Mouse (Mus musculus): Measurements from ENCODE around the gene Ccdc85c. TPM values are rescaled to one million over a fixed set of nuclear protein-coding genes. Genes with fewer than 3 reads are reported as not detected.

Ccdc85c gene
- polyA plus RNA-seq, 2 experiments = 6.1 to 9.9 TPM

GRCm38 (mm10) chr12:108242243-108242745, 32.9 kb downstream of the Ccdc85c start:
- Histone ChIP-seq H3K4me3 (replicated peaks; ENCODE audit: low read length) (no peak overlapping the region), H3K36me3 (ENCODE audit: control insufficient read depth, insufficient read depth, low read length) (no peaks in the 10 kb centered on the region), H3K27ac (replicated peaks; ENCODE audit: low read depth, low read length) (no peak overlapping the region), H3K9ac (ENCODE audit: low read depth, low read length, severe bottlenecking) (no peak overlapping the region), H3K9me3 (ENCODE audit: control insufficient read depth, low read length) (no peaks in the 10 kb centered on the region), H3K4me2 (replicated peaks; ENCODE audit: low read depth, low read length, severe bottlenecking) (no peak overlapping the region), H3K27me3 (ENCODE audit: control insufficient read depth, insufficient read depth, low read length) (no peaks in the 10 kb centered on the region), H3K4me1 (ENCODE audit: control insufficient read depth, insufficient read depth, low read length) (peaks cover 42% of the 10 kb centered on the region)
- WGBS = 83% methylated on average over 20 of the region's 20 CpGs
- TF ChIP-seq POLR2A (IDR thresholded peaks at IDR 0.05; ENCODE audit: borderline replicate concordance, extremely low read depth, insufficient read depth, insufficient read length) = no peak
- no peak for DNase-seq (ENCODE audit: low spot score)
- ATAC-seq (ENCODE audit: low FRiP score, low read depth) = no peak

DNA sequence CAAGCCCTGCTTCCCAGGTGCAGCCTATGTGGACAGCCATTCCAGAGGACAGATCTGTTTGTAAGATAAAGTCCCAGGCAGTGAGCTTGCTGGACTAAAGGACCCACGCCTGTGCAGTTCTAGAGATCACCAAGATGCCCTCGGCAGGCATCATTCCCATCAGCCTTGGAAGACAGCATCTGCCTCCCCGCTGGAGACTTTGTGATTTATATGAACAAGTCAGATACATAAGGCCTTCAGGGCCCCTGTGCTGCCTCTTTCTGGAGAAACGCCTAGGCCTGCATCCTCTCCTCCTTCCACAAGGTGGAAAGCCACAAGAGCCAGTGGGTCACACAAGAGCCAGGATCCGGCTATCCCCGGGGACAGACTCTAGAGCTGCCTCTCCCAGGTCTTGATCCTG, 33.6 kb downstream of the Ccdc85c start:
- Histone ChIP-seq H3K4me1 (ENCODE audit: control insufficient read depth, insufficient read depth, low read length) (peaks cover 41% of the 10 kb centered on the region), H3K9ac (ENCODE audit: low read depth, low read length, severe bottlenecking) (no peak overlapping the region)

DNA sequence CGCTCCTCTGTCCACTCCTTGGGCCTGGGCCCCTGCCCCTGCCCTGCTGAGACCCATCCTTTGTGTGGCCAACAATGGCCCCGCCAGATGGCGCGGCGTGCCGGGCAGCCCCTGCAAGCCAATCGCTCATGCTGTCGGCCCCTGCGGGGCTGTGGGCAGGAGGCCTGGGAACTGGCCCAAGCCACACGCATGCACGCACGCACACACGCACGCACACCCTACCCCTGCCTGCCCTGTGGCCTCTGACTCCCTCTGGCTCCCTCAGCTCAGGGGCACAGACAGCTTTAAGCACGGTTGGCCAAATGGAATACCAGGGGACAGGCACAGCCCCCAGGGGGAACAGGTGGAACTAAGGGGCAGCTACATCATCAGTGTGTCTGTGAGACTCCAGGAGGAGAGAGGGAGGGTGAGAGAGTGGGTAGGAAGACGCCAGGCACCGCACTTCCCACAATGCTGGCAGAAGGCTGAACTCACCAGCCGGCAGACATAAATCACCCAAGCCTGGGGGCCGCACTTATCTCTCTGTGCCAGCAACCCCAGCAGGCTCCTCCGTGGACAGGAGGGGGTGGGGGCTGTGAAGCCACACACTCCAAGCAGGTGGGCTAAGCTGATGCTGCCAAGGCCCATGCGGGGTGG, 34.2 kb downstream of the Ccdc85c start:
- TF ChIP-seq POLR2A (IDR thresholded peaks at IDR 0.05; ENCODE audit: borderline replicate concordance, extremely low read depth, insufficient read depth, insufficient read length) = no peak
- H3K4me3 ChIP-seq (replicated peaks; ENCODE audit: low read length) = no peak overlapping the region
- no peak for ATAC-seq (ENCODE audit: low FRiP score, low read depth)

More for the DNA sequence above, 33.6 kb downstream of the Ccdc85c start:
- no peak overlapping the region for H3K4me2 ChIP-seq (replicated peaks; ENCODE audit: low read depth, low read length, severe bottlenecking)
- H3K27me3 ChIP-seq (ENCODE audit: control insufficient read depth, insufficient read depth, low read length) = no peaks in the 10 kb centered on the region
- H3K36me3 ChIP-seq (ENCODE audit: control insufficient read depth, insufficient read depth, low read length) = no peaks in the 10 kb centered on the region
- WGBS = 52% methylated on average over 6 of the region's 6 CpGs
- H3K9me3 ChIP-seq (ENCODE audit: control insufficient read depth, low read length) = no peaks in the 10 kb centered on the region
- no peak for DNase-seq (ENCODE audit: low spot score)
- H3K4me3 ChIP-seq (replicated peaks; ENCODE audit: low read length) = no peak overlapping the region
- TF ChIP-seq POLR2A (IDR thresholded peaks at IDR 0.05; ENCODE audit: borderline replicate concordance, extremely low read depth, insufficient read depth, insufficient read length) = no peak
- H3K27ac ChIP-seq (replicated peaks; ENCODE audit: low read depth, low read length) = no peak overlapping the region
- ATAC-seq (ENCODE audit: low FRiP score, low read depth) = no peak

GRCm38 (mm10) chr12:108240401-108240890, 34.8 kb downstream of the Ccdc85c start:
- H3K4me2 ChIP-seq (replicated peaks; ENCODE audit: low read depth, low read length, severe bottlenecking) = no peak overlapping the region
- no peaks in the 10 kb centered on the region for H3K9me3 ChIP-seq (ENCODE audit: control insufficient read depth, low read length)
- H3K27me3 ChIP-seq (ENCODE audit: control insufficient read depth, insufficient read depth, low read length) = no peaks in the 10 kb centered on the region
- no peak overlapping the region for H3K9ac ChIP-seq (ENCODE audit: low read depth, low read length, severe bottlenecking)
- no peak overlapping the region for H3K4me3 ChIP-seq (replicated peaks; ENCODE audit: low read length)
- 61% methylated on average over 13 of the region's 13 CpGs for WGBS
- DNase-seq (ENCODE audit: low spot score) (no peak), ATAC-seq (ENCODE audit: low FRiP score, low read depth) (no peak)
- H3K27ac ChIP-seq (replicated peaks; ENCODE audit: low read depth, low read length) = no peak overlapping the region
- no peaks in the 10 kb centered on the region for H3K36me3 ChIP-seq (ENCODE audit: control insufficient read depth, insufficient read depth, low read length)
- H3K4me1 ChIP-seq (ENCODE audit: control insufficient read depth, insufficient read depth, low read length) = peaks cover 37% of the 10 kb centered on the region
- no peak for TF ChIP-seq POLR2A (IDR thresholded peaks at IDR 0.05; ENCODE audit: borderline replicate concordance, extremely low read depth, insufficient read depth, insufficient read length)

More for the DNA sequence above, 34.2 kb downstream of the Ccdc85c start:
- 14% methylated on average over 19 of the region's 21 CpGs for WGBS
- H3K9me3 ChIP-seq (ENCODE audit: control insufficient read depth, low read length) = no peaks in the 10 kb centered on the region
- H3K27ac ChIP-seq (replicated peaks; ENCODE audit: low read depth, low read length) = no peak overlapping the region
- H3K4me2 ChIP-seq (replicated peaks; ENCODE audit: low read depth, low read length, severe bottlenecking) = no peak overlapping the region
- H3K36me3 ChIP-seq (ENCODE audit: control insufficient read depth, insufficient read depth, low read length) = no peaks in the 10 kb centered on the region
- no peak overlapping the region for H3K9ac ChIP-seq (ENCODE audit: low read depth, low read length, severe bottlenecking)
- H3K4me1 ChIP-seq (ENCODE audit: control insufficient read depth, insufficient read depth, low read length) = peaks cover 41% of the 10 kb centered on the region
- no peak for DNase-seq (ENCODE audit: low spot score)
- H3K27me3 ChIP-seq (ENCODE audit: control insufficient read depth, insufficient read depth, low read length) = no peaks in the 10 kb centered on the region

GRCm38 (mm10) chr12:108239441-108239840, 35.8 kb downstream of the Ccdc85c start:
- Histone ChIP-seq H3K36me3 (ENCODE audit: control insufficient read depth, insufficient read depth, low read length) (no peaks in the 10 kb centered on the region), H3K9ac (ENCODE audit: low read depth, low read length, severe bottlenecking) (no peak overlapping the region), H3K4me3 (replicated peaks; ENCODE audit: low read length) (no peak overlapping the region), H3K27me3 (ENCODE audit: control insufficient read depth, insufficient read depth, low read length) (no peaks in the 10 kb centered on the region), H3K4me1 (ENCODE audit: control insufficient read depth, insufficient read depth, low read length) (peaks cover 27% of the 10 kb centered on the region), H3K4me2 (replicated peaks; ENCODE audit: low read depth, low read length, severe bottlenecking) (no peak overlapping the region), H3K27ac (replicated peaks; ENCODE audit: low read depth, low read length) (no peak overlapping the region), H3K9me3 (ENCODE audit: control insufficient read depth, low read length) (no peaks in the 10 kb centered on the region)
- ATAC-seq (ENCODE audit: low FRiP score, low read depth) (0 out of 2 replicates have a peak, but pooled peaks have one; percentile 38), DNase-seq (ENCODE audit: low spot score) (peak; percentile 56)
- WGBS = 40% methylated on average over 5 of the region's 5 CpGs
- no peak for TF ChIP-seq POLR2A (IDR thresholded peaks at IDR 0.05; ENCODE audit: borderline replicate concordance, extremely low read depth, insufficient read depth, insufficient read length)

Data from limb, embryonic 14.5 days (tissue).